Mouse (Mus musculus) frontal cortex, postnatal 36 days (tissue): ENCODE measurements at regions not wholly inside any gene's neighbourhood (a gene's known extent, or its start where the extent isn't known, plus 50 kb on each side); places are given as distances from the start of the nearest gene placed in this dataset.
"Not testable (repeated sequence)": the region's sequence is repeated elsewhere in the genome, so short reads cannot be mapped to it uniquely, and the experiment has no call there.

Source experiments
- DNase-seq, 2 experiments: peaks; one replicate each; pipeline ENCODE4 v3.0.0; 2022; ENCODE audit warnings: low spot score in 2 of 2

DNA sequence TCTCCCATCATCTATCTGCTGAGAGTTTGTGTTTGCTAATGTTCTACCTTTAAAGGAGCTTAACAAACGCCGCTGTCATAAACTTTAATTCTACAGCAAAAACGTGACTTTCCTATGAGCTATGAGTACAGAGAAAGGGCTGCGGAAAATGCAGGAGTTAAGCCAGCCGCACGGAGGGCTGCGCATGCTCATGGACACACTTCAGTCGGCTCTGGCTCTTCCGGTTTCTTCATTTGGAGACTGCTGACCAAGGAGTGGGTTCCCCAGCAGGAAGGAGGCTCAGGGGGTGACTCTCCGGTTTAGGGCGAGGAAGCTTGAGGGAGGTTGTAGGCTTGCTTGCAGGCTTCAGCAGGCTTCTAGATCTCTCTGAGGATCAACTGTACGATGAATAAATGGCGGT is 59.3 kb downstream of the Sox2 start:
- DNase-seq, result no peak

DNA sequence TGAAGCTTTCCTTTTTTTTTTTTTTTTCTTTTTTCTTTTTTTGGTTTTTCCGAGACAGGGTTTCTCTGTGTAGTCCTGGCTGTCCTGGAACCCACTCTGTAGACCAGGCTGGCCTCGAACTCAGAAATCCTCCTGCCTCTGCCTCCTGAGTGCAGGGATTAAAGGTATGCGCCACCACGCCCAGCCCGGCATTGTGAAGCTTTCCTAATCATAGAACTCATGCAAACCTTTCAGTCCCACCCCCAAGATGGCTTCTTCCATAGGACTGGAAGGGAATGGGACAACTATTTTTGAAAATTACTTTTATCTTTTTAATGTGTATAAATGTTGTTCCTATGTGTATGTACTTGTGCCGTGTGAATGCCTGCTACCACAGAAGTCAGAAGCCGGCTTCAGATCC is 61.9 kb downstream of the Sox2 start:
- DNase-seq, result not testable (repeated sequence)

DNA sequence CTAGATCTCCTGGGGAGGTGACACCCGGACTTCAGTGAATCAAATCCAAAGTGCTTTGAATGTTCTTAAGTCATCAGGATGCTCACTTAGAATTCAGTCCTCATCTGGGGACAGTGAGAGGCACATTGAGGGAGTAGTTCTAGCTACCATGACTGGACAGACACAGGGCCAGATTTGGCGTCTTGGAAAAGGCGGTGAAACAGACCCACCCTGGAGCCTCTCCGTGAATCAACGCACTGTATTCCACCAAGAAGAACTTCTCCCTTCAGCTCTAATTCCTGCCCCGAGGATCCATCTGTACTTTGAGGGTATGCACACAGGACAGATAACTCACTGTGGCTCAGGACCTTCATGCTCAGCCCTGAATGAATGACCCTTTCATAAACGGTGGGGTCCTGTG is 72.3 kb downstream of the Sox2 start:
- no peak for DNase-seq

DNA sequence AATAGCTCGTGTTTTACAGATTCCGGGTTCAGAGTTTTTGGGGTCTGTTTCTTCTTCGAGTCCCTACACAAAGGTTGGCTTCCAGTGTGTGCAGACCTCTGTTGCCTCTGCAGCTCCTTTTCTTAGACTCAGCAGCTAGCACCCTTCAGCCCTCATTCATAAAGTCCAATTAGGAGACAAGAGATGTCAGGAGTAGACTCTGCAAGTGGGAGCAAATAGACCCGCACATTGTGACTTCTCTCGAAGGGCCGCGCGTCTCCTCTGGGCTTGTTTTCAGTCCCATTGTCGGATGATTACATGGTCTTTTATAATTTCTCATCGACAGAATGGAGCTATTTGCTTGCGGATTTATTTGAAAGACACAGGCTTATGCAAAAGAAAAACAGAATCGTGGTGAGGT is 76.8 kb downstream of the Sox2 start:
- no peak for DNase-seq

DNA sequence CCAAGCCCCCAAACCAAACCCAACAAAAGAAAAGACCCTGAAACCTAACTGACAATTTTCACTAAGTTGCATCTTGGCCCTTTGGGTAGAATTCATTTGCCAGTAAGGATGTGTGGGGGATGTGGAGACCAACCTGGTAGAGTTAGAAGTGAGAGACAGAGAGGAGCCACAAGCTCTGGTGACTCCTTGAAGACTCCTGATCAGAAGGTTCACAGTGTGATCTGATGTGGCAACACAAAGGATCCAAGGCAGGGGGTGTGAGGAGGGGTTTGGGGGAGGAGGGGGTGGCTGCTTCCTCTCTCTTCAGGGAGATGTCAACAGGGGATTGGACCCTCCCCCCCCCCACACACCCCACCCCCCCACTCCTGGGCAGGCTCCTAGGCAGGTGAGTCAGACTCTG is 78.1 kb downstream of the Sox2 start:
- no peak for DNase-seq

DNA sequence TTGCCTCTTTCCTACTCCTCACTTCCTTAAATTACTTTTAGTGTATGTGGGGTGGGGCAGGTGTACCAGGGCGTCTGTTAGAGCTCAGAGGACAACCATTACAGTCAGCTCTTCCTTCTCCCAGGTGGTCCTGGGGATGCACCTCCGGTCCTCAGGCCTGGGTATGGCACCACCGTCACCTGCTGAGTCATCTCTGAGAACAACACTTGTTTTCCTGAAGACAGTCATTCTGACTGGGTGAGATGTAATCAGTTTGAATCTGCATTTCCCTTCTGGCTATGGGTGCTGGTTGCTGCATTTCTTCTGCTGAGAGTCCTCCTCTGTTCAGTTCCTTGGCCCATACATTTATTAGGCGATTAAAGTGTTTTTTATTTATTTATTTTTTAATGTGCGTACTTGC is 84.8 kb downstream of the Sox2 start:
- DNase-seq, result no peak

DNA sequence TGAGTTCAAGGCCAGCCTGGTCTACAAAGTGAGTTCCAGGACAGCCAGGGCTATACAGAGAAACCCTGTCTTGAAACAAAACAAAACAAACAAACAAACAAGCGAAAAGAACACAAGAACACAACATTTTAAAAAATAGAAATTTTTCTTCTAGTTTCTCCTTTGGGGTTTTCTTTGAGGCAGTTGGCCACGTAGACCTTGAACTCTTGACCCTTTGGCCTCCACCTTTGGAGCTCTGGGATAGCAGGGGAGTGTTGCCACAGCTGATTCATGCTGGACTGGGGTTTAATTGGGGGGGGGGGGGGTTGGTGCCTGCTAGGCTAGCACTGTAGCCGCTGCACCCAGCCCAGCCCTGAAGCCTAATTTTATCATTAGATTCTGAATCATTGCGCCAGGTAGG is 87.8 kb downstream of the Sox2 start:
- no peak for DNase-seq

DNA sequence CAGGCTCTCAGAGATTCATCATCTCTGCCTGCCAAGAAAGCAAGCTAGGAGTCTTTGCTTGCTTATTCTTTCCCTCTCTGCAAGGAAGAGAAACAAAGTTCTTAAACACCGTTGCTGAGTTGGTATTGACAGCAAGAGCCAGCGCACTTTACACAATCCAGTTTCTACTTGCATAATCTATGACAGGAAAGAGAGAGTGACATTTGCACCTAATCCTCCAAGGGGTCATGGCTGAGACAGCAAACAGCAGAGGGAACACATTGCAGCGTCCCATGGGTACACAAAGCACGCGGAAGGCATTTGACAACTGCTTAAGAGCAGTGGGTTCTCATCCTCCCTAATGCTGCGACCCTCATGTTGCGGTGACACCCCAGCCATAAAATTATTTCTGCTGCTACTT is 88.7 kb downstream of the Sox2 start:
- DNase-seq, result no peak

DNA sequence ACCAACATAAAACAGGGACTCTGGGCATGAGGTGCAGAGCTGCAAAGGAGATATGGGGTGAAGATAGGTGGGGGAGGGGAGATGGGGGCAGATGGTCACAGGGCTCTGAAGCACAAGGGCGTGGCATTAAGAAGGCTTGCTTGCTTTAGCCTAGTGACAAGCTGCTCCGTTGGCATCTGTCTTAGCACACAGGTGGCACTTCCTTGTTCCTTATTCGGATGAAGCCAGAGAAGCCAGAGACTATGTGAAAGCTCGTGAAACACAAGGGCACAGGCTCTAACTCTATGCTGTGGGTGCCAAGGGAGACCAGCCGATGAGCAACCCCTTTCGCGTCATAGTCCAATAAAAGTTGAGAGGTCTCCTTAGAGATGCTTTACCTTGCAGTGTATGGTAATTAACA is 89.5 kb downstream of the Sox2 start:
- DNase-seq, result no peak

DNA sequence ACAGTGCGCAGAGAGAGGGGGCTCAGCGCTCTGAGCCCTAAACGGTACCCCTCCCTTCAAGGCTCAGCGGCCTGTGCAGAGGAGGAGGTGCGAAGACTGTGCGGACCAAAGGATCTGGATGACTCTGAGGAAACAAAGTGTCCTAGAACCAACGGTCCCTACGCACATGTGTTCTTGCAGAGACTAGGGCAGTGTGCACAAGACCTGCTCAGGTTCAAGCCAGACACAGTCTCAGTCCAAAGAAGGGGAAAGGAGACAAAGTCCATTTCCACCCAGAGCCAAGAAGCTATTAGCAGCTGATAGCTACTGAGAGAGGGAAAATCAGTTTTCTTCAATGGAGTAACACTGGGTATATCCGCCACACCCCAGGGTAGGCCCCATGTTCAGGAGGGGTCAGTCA is 89.9 kb downstream of the Sox2 start:
- no peak for DNase-seq

DNA sequence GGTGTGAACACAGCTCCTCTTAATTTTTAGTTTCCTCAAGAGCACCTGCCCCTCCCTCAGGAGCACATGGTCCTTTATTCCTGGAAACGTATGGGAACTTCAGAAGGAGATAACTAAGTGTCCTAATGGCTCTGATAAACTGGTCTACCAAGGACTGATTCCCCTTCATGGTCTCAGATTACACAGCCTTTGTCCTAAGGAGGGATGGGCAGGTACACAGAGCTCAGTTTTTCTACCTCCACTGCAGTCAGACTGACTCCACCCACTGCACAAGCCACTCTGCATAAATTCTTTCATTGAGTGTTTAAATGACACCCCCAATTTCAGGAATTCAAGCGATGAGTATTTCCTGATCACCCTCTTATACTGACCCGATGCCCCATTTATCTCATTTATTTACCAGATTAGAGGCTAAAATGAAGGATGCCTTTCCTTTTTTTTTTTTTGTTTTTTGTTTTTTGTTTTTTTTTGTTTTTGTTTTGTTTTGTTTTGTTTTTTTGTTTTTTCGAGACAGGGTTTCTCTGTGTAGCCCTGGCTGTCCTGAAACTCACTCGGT is 95.1 kb downstream of the Sox2 start:
- no peak for DNase-seq

DNA sequence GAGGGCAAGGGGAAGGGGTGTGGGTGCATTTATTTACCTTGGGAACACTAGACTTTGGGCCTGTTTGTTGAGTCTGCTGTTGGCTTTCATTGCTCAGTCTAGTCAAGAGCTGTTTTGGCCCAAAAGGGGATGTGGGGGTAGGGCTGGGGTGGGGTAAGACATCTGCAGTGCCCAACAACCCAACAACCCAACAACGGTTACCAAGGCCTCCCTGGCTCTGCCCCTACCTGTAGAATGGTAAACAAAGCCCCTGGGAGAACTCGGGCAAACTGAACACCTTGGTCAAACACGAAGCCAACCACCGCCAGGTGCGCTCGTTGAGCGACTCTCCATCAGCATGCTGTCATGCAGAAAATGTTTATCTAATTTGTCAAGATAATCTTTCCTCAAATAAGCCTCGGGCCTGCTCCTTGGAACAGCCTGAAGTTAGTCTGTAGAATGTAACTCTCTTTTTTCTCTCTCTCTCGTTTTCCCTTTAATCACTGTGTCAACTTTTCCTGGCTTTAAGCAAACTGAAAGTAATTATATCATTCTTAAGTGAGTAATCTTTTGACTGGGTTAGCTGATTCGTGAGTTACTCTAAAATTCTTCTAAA is 97.4 kb downstream of the Sox2 start:
- DNase-seq, result no peak

DNA sequence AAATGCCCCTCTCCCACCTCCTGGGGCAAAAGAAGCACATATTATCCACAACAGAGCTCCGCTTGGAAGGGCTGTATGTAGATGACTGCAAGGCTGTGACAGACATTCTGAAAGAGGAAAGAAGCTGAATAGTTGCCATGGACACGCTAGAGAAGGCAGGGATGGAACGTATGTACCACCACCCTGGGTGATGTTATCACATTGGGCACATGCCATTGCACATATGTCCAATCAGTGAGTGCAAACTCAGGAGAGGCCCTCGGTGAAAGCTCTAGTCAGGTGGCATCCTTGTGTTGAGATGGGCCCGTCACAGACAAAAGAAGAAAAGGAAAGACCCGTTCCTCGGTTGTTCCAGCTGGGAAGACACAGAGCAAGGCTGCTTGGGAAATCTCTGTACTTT is 99.8 kb downstream of the Sox2 start:
- no peak for DNase-seq

DNA sequence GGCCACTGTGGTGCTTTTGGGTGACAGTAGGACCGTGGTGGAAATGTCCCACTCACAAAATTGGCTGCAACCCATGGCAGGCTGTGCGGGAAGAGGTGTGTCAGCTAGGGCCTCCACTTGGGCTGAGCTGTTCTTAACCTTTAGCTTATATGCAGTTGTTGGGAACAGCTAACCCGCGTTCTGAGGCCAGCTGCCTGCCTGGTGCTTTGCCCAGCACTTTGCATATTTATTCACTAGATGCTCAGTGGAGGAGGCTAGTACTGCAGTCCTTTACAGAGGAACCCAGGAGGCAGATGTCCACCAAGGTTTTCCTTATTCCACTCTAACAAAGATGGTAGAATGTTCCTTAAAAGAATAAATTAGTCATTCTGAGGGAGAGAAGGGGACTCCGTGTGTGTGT is 101.3 kb downstream of the Sox2 start:
- DNase-seq, result peak in 1 of 2 experiments; percentile 6

DNA sequence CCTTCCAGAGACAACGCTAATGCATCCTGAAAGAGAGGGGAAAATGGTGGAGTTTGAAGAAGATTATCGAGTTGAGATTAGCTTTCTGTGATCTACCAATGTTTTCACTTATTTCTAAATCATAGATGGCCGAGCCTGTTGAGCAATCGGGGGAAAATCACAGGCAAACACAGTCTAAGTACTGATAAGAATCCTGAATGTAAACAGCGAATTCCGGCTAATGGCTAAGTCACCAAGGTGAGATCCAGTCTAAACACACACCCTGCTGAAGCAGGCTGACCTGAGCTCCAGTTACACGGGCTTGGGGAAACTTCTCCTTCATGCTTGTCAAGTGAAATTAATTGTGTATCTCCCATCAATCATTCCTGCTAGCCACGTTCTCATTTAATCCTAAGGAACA is 103.4 kb downstream of the Sox2 start:
- no peak for DNase-seq

DNA sequence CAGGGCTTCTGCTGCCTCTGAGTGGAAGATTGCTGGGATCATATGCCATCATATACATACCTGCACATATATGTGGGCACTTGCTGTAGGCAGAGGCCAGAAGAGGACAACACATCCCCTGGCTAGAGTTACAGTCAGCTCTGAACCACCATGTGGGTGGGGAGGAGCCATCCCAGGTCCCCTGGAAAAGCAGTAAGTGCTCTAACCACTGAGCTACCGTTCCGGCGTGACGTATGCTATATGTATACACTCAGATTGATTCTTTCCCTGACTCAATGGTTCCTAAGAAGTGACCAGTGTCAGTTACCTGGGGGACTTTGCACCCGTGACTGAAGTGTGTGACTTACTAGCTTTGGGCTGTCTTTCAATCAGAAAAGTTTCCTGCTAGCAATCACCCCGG is 104.6 kb downstream of the Sox2 start:
- no peak for DNase-seq

DNA sequence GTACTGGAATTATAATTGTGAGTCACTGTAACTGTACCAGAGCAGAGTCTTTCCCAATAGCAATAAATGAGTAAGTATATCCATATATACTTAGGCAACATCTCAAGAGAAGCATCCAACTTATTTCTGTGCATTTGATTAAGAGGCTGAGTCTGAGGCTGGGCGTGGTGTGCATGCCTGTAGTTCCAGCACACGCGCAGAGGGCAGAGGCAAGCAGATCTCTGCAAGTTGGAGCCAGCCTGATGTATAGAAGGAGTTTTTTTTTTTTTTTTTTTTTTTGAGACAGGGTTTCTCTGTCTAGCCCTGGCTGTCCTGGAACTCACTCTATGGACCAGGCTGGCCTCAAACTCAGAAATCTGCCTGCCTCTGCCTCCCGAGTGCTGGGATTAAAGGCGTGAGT is 105.1 kb downstream of the Sox2 start:
- DNase-seq, result not testable (repeated sequence)

DNA sequence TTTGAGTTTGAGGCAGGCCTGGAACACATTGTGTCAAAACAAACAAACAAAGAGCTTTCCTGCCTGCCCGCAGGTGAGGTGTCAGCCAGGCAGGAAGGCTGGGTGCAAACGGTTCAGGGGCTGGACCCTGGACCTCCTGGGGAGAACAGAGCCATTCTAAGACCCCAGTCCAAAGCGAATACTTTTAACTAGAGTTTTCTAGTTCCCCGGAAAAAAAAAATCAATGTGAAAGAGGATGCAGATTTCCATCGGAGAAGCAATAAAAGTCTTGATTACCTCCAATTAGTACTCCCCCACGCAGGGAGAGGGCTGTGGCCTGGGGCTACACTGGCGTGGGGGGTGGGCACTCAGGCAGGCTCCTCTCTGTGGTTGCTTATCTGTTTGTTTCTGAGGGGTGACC is 106.4 kb downstream of the Sox2 start:
- no peak for DNase-seq

DNA sequence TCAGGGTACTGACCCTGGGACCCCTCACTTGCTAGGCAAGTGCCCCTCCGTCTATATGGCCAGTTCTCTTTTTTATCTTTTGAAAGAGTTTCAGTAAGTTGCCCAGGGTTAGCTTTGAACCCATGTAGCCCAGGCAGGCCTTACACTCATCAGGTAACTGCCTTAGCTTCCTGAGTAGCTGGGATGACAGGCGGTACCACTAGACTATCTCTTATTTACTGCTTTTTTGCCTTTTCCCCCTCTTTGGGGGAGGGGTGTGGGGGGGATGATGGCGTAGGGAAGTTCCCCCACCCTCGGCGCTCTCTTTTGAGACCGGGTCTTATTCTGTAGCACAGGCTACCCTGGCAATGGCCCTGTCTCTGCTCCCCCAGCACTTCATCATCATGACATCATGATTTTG is 106.9 kb downstream of the Sox2 start:
- DNase-seq, result no peak

DNA sequence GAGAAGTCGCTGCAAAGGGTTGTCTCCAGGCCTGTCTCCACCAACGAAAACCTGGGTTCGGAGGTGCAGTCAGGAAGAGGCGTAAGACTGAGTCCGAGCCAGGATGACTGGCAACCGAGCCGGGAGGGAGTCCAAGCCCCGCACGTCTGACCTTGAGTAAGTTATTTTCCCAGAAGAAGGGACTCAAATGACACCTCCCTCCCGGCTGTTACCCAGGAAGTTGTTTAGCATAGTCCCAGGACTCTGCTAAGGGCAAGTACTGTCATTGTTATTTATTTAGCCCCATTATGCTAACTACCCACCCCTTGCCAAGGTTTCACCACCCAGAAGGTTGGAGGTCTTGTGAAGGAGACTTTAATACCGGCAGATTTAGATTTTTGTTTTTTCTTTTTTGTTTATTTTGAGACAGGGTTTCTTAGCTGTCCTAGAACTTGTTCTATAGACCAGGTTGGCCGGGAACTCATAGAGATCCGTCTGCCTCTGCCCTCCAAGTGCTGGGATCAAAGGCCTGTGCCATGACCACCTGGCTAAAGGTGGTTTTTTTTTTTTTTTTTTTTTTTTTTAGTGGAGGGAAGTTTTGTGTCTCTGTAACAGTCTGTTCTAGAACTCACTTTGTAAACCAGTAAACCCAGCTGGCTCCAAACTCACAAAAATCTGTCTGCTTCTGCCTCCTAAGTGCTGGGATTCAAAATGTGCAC is 107.8 kb downstream of the Sox2 start:
- DNase-seq, result no peak

DNA sequence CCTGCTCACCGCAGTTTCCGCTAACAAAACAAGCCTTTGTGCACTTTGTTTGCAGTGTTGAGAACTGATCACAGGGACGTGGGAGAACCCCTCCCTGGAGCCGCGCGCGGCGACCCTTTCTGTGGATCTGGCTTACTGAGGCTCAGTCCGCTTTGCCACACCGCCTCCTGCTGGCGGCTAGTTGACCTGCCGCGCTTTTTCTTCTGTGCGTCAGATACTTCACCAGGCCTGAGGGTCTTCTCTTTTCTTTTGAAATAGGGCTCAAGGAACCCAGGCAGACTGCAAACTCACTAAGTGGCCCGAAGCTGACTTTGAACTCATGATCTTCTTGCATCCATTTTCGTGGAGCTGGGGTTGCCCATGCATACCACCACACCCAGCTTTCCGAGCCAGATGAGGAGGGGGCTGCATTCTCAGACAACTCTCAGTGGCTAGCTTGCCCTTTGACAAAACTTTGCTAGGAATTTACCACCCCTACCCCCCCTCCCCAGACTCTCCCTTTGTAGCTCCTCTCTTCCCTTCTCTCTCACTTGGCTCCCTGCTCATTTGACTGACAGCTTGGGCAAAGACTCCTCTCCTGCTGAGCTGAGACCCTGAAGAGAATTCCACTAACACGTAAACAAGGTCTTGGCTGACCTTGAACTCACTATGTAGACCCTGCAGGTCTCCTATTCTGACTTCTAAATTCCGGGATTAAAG is 109.9 kb downstream of the Sox2 start:
- no peak for DNase-seq

DNA sequence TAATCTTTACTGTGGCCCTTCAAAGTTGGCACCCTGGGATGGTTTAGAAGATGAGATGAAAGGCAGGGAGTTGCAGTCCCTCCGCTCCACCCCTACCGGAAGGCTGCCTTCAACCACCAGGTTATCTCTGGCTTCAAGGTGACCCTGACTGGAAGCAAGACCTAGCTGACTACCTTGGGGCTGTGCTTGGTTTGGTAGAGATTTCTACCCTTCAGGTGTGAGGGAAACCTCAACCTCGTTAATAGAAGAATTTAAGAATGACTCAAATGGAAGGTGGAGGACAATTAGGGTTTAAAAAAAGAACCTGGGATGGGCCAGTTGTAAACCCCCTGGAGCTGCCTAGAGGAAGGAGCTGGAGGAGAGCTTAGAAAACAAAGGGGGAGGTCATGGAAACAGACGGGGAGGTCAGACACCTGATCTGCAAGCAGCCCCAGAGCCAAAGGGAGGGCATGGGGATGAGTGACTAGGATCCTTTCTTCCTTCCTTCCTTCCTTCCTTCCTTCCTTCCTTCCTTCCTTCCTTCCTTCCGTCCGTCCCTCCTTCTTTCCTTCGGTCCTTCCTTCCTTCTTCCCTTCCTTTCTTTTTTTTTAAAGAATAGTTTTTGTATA is 111.1 kb downstream of the Sox2 start:
- DNase-seq, result no peak

DNA sequence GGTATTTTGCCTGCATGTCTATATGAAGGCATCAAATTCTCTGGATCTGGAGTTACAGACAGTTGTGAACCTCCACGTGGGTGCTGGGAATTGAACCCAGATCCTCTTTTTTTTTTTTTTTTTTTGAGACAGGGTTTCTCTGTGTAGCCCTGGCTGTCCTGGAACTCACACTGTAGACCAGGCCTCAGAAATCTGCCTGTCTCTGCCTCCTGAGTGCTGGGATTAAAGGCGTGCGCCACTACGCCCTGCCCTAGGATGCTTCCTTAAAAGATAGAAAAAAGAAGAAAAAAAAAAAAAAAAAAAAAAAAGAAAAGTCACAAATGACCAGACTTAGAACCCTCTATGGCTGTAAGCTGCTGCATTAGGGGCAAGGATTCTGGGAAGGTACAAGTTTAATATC is 111.6 kb downstream of the Sox2 start:
- DNase-seq, result no peak
